8 mouse cellular contexts compared by ENCODE assay signal in genomic region chr11:119087301-119088082, GRCm38 (mm10). TPM values are rescaled to one million over a fixed set of nuclear protein-coding genes. Genes with fewer than 3 reads are reported as not detected.
DNase-seq lines count a peak whose midpoint lies in the region; ATAC-seq and TF ChIP-seq lines count a peak whose summit lies in the region.

No protein-coding gene starts in this region.

- H3K27me3 ChIP-seq in embryonic facial prominence, embryonic 12.5 days, result peaks cover 59% of the 10 kb centered on the region
- H3K27me3 ChIP-seq in hindbrain, embryonic 11.5 days (ENCODE audit: control insufficient read depth, insufficient read depth, low read length), result peaks cover 69% of the 10 kb centered on the region
- H3K27me3 ChIP-seq in limb, embryonic 14.5 days (ENCODE audit: control insufficient read depth, insufficient read depth, low read length), result peaks cover 45% of the 10 kb centered on the region
- peaks cover 53% of the 10 kb centered on the region for H3K27me3 ChIP-seq in midbrain, embryonic 13.5 days

- no peak for TF ChIP-seq POLR2A in limb, embryonic 14.5 days (IDR thresholded peaks at IDR 0.05; ENCODE audit: borderline replicate concordance, extremely low read depth, insufficient read depth, insufficient read length)

- peak overlapping the region; percentile 15; the same call in 1 of the 2 replicates for H3K4me2 ChIP-seq in embryonic facial prominence, embryonic 12.5 days (replicated peaks)
- no peak overlapping the region for H3K4me2 ChIP-seq in hindbrain, embryonic 11.5 days (replicated peaks; ENCODE audit: low read depth, low read length)
- 0 out of 2 replicates have a peak overlapping the region, but pooled peaks have one; percentile 19 for H3K4me2 ChIP-seq in limb, embryonic 14.5 days (replicated peaks; ENCODE audit: low read depth, low read length, severe bottlenecking)
- 0 out of 2 replicates have a peak overlapping the region, but pooled peaks have one; percentile 17 for H3K4me2 ChIP-seq in midbrain, embryonic 13.5 days (replicated peaks)

- 0 out of 2 replicates have a peak overlapping the region, but pooled peaks have one; percentile 6 for H3K4me3 ChIP-seq in embryonic facial prominence, embryonic 12.5 days
- H3K4me3 ChIP-seq in hindbrain, embryonic 11.5 days (ENCODE audit: low read depth, low read length), result no peak overlapping the region
- H3K4me3 ChIP-seq in limb, embryonic 14.5 days (replicated peaks; ENCODE audit: low read length), result peak overlapping the region; percentile 14
- peak overlapping the region; percentile 20; the same call in 1 of the 2 replicates for H3K4me3 ChIP-seq in midbrain, embryonic 13.5 days (replicated peaks)

- DNase-seq in CD4-positive, CD25-positive, alpha-beta regulatory T cell, adult 2 months (ENCODE audit: low read depth, low spot score), result peak; percentile 54
- peak; percentile 52 for DNase-seq in NIH3T3 (ENCODE audit: low read depth)
- peak; percentile 58 for DNase-seq in hindbrain, embryonic 11.5 days (ENCODE audit: low spot score)
- no peak for DNase-seq in limb, embryonic 14.5 days (ENCODE audit: low spot score)
- DNase-seq in urinary bladder, adult 2 months (ENCODE audit: low spot score), result peak; percentile 49

- H3K36me3 ChIP-seq in embryonic facial prominence, embryonic 12.5 days, result no peaks in the 10 kb centered on the region
- no peaks in the 10 kb centered on the region for H3K36me3 ChIP-seq in hindbrain, embryonic 11.5 days (ENCODE audit: control insufficient read depth, insufficient read depth, low read length)
- peaks cover 3% of the 10 kb centered on the region for H3K36me3 ChIP-seq in limb, embryonic 14.5 days (ENCODE audit: control insufficient read depth, insufficient read depth, low read length)
- 0 out of 2 replicates have a peak, but pooled peaks cover under 1% of the 10 kb centered on the region for H3K36me3 ChIP-seq in midbrain, embryonic 13.5 days

- H3K27ac ChIP-seq in embryonic facial prominence, embryonic 12.5 days, result no peak overlapping the region
- H3K27ac ChIP-seq in hindbrain, embryonic 11.5 days (ENCODE audit: low read depth, low read length), result no peak overlapping the region
- no peak overlapping the region for H3K27ac ChIP-seq in limb, embryonic 14.5 days (replicated peaks; ENCODE audit: low read depth, low read length)
- H3K27ac ChIP-seq in midbrain, embryonic 13.5 days, result no peak overlapping the region

- no peak for ATAC-seq in CD4-positive, CD25-positive, alpha-beta regulatory T cell, adult 4 months
- no peak for ATAC-seq in embryonic facial prominence, embryonic 12.5 days (ENCODE audit: insufficient number of reproducible peaks, insufficient read depth, low FRiP score, low TSS enrichment)
- ATAC-seq in hindbrain, embryonic 11.5 days (ENCODE audit: low FRiP score), result no peak
- no peak for ATAC-seq in limb, embryonic 14.5 days (ENCODE audit: low FRiP score, low read depth)
- no peak for ATAC-seq in midbrain, embryonic 13.5 days

- H3K9me3 ChIP-seq in embryonic facial prominence, embryonic 12.5 days, result no peaks in the 10 kb centered on the region
- no peaks in the 10 kb centered on the region for H3K9me3 ChIP-seq in hindbrain, embryonic 11.5 days (ENCODE audit: control insufficient read depth, low read length)
- no peaks in the 10 kb centered on the region for H3K9me3 ChIP-seq in limb, embryonic 14.5 days (ENCODE audit: control insufficient read depth, low read length)
- H3K9me3 ChIP-seq in midbrain, embryonic 13.5 days, result no peaks in the 10 kb centered on the region

- H3K4me1 ChIP-seq in embryonic facial prominence, embryonic 12.5 days, result peaks cover 59% of the 10 kb centered on the region
- H3K4me1 ChIP-seq in hindbrain, embryonic 11.5 days (replicated peaks; ENCODE audit: control insufficient read depth, insufficient read depth, low read length), result peaks cover 30% of the 10 kb centered on the region
- peaks cover 58% of the 10 kb centered on the region for H3K4me1 ChIP-seq in limb, embryonic 14.5 days (ENCODE audit: control insufficient read depth, insufficient read depth, low read length)
- peaks cover 70% of the 10 kb centered on the region for H3K4me1 ChIP-seq in midbrain, embryonic 13.5 days (replicated peaks)

- WGBS in embryonic facial prominence, embryonic 12.5 days, result 1% methylated on average over 35 of the region's 35 CpGs
- WGBS in hindbrain, embryonic 11.5 days, result 1% methylated on average over 35 of the region's 35 CpGs
- 5% methylated on average over 35 of the region's 35 CpGs for whole genome bisulfite sequencing in limb, embryonic 14.5 days
- WGBS in midbrain, embryonic 13.5 days, result 2% methylated on average over 35 of the region's 35 CpGs

- no peak overlapping the region for H3K9ac ChIP-seq in embryonic facial prominence, embryonic 12.5 days
- H3K9ac ChIP-seq in hindbrain, embryonic 11.5 days (ENCODE audit: low read depth, low read length), result no peak overlapping the region
- H3K9ac ChIP-seq in limb, embryonic 14.5 days (ENCODE audit: low read depth, low read length, severe bottlenecking), result no peak overlapping the region
- H3K9ac ChIP-seq in midbrain, embryonic 13.5 days (replicated peaks), result no peak overlapping the region

RNA-seq across cellular contexts. Expression of gene Cbx4, which starts 1.5 kb away (rescaled TPM):
- polyA plus RNA-seq in CD4-positive, CD25-positive, alpha-beta regulatory T cell, adult 4 months (2017; shearing (Covaris generic)), result 1 to 10 TPM; 1.7 to 3.7 TPM
- 11.7 and 12.3 TPM in 2 replicates for polyA plus RNA-seq in embryonic facial prominence, embryonic 12.5 days (2016; fragmentation: Nextera tagmentation; extraction: Ambion mirVana)
- 5.4 and 7.1 TPM in 2 replicates for polyA plus RNA-seq in hindbrain, embryonic 11.5 days (2014; fragmentation: Nextera tagmentation; extraction: Ambion mirVana)
- 23.1 and 24.3 TPM in 2 replicates for polyA plus RNA-seq in limb, embryonic 14.5 days (2012; rRNA removed)
- 10.9 and 11.4 TPM in 2 replicates for polyA plus RNA-seq in limb, embryonic 14.5 days (2014; fragmentation: Nextera tagmentation; extraction: Ambion mirVana)
- polyA plus RNA-seq in midbrain, embryonic 13.5 days (2015; fragmentation: Nextera tagmentation; extraction: Ambion mirVana), result 14.1 and 16.3 TPM in 2 replicates
- 32.2 and 36.0 TPM in 2 replicates for polyA plus RNA-seq in urinary bladder, adult 2 months (2012; rRNA removed)

RNA-seq across cellular contexts. Expression of gene Cbx8, which starts 46.7 kb away (rescaled TPM):
- 1 to 10 TPM; 4.0 to 6.7 TPM for polyA plus RNA-seq in CD4-positive, CD25-positive, alpha-beta regulatory T cell, adult 4 months (2017; shearing (Covaris generic))
- polyA plus RNA-seq in embryonic facial prominence, embryonic 12.5 days (2016; fragmentation: Nextera tagmentation; extraction: Ambion mirVana), result 9.4 and 10.8 TPM in 2 replicates
- 9.1 and 9.3 TPM in 2 replicates for polyA plus RNA-seq in hindbrain, embryonic 11.5 days (2014; fragmentation: Nextera tagmentation; extraction: Ambion mirVana)
- 6.9 and 7.2 TPM in 2 replicates for polyA plus RNA-seq in limb, embryonic 14.5 days (2012; rRNA removed)
- polyA plus RNA-seq in limb, embryonic 14.5 days (2014; fragmentation: Nextera tagmentation; extraction: Ambion mirVana), result 10.1 and 12.6 TPM in 2 replicates
- polyA plus RNA-seq in midbrain, embryonic 13.5 days (2015; fragmentation: Nextera tagmentation; extraction: Ambion mirVana), result 9.8 and 15.2 TPM in 2 replicates
- 5.4 and 6.8 TPM in 2 replicates for polyA plus RNA-seq in urinary bladder, adult 2 months (2012; rRNA removed)
